Mouse (Mus musculus) testis, postnatal 14 days (tissue): ENCODE measurements around the gene Fate1.
"Not testable (repeated sequence)": the region's sequence is repeated elsewhere in the genome, so short reads cannot be mapped to it uniquely, and the experiment has no call there.

ENCODE experiments used
- DNase-seq: peaks from one replicate; pipeline ENCODE4 v3.0.0; 2021; ENCODE audit warnings: low spot score

The Fate1 gene

DNA sequence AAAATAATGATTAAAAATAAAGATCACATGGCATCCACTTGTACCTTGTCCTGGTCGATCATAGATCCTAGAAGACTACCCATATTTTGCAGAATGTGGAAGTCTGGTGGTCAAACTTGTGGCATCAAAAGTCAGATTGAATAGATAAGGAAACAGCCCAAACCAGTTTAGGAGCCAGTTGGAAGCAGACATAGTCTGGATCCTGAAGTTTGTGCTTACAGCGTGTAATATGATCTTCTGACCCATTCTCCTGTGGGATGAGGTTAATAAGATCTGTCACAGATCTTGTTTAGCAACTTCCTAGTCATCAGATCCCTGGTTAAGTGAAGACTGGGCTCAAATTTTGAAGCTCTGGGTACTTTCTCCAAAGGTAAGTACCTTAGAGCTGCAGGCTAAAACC, at the start of gene Fate1:
Gene Fate1 (plus strand): TSS at position 301 of the 400 bp plus-strand sequence.
- no peak for DNase-seq

GRCm38 (mm10) chrX:71946631-71947030, 26.2 kb upstream of the Fate1 start:
- DNase-seq, result no peak

GRCm38 (mm10) chrX:71958366-71958765, 14.4 kb upstream of the Fate1 start:
- DNase-seq, result no peak

DNA sequence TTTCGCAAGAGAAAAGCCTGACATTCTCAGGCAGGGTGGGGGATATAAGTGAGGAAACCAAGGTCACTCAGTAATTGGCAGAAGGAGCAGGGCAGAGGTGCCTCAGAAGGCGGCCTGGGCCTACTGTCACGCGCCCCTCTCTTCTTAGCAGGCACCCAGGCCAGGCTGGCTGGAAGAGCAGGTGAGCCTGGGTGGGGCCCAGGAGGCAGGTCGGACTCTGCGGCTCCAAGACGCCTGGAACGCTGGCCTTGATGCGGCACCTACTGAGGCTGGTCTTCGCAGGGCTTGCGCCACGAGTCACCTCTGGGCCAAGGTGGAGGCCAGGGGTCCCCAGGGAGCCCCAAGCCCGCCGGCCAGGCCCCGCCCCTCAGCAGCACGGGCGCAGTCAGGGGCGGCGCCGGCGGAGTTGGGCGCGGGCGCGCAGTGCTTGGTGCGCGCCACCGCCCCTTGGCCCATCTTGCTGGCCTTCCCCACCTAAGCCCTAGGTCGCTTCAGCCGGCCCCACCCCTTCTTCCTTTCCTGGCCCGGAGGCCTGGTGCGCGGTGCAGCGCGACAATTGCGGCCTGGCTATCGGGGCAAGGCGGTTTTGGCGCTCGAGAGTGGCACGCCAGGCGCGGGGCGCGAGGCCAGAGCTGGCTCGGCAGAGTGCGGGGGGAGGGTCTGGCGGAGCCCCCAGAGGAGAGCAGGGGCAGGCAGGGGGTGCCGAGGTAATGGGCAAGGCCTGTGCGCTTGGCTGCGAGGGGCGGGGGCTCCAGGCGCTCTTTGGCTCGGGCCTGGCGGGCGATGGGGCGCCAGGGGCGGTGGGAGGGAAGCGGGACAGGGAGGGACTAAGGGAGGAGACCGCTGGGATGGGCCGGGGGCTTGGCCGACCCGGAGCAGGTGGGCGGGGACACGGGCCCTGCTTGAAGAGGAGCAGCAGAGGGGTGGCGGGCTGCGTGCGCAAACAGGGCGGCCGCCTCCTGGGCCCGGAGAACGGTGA, 10.4 kb upstream of the Fate1 start, which contains the start of gene Prrg3:
Gene Prrg3 (plus strand): TSS at position 552 of the 979 bp plus-strand sequence.
- peak; percentile 63 for DNase-seq

DNA sequence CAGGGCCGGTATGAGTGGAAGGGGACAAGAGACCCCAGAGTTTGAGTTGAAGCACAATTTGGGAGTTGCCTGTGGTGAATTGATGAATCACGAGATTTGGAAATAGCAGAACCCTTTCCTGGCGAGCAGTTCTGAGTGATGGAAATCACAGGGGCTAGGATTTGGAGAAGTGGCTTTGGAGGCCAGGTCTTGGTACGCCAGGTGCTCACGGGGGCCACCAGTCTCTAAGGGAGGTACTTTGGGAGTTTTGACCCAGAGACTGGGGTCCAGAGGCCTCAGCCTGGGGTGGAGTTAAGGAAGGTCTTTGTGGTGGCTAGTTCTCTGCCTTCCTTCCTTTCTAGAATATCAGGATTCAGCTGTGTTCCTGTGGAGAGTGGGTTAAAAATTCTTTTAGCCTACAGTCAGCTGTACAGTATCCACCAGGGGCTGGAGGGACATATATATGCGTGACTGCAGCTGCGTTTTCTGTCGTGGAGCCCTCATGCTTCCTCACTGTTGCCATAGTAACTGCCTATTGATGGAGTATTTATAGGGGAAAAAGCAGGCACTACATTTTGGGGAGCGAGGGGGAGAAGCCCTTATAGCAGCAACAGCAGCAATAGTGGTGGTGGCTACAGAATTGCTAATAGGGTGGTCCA, 9.4 kb upstream of the Fate1 start:
- DNase-seq, result no peak

DNA sequence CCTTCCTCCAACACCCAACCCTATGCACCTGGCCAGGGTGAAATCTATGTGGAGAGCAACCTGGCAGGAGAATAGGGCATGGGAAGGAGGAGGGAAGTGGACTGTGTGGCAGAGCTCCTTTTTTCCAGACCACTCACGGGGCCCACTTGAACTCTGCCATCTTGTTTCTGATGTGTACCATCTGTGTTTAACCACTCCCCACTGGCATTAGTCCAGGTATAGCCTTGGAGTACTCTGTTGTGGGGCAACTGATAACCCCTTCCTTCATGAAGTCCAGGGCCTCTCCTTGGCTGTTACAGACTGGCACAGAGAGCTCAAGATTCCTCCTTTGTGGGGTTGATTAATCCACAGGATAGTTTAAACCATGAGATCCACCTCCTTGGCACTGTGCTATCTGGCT, 4.6 kb upstream of the Fate1 start:
- no peak for DNase-seq

DNA sequence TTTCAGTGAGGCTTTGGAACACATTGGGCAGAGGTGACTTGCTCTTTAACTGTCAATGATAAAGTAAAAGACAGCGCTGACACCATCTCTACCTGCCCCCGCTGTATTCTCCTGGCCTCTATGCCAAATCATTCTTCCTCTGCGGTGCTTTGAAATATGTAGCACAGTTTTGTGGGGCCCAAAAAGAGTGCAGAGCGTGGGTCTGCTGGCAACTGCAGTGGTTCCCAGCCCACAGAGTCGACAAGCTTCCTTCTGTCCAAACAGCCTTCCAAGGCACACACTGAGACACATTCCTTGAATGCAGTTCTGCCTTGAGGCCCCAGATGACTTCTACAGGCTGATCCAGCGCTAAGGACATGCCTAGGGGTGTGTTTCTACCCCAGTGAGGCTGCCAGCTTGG, 4.0 kb upstream of the Fate1 start:
- DNase-seq, result no peak

DNA sequence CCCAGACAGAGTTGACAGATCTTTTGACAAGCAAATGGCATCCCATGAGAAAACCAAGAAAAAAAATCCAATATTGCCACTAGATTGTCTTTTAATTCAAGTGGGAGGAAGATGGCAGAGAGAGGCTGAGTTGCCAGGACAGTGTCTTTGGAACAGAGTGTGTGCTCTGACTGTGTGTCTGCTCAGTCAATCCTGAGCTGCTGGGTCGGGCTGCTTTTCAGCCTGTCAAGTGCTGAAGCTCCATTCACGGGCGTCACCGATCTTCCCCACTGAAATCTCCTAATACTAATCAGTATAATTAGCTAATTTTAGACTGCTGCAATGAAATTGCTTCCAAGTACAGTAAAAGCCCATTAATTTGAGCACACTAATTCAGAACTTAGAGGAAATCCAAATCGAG, 1.5 kb upstream of the Fate1 start:
- no peak for DNase-seq

DNA sequence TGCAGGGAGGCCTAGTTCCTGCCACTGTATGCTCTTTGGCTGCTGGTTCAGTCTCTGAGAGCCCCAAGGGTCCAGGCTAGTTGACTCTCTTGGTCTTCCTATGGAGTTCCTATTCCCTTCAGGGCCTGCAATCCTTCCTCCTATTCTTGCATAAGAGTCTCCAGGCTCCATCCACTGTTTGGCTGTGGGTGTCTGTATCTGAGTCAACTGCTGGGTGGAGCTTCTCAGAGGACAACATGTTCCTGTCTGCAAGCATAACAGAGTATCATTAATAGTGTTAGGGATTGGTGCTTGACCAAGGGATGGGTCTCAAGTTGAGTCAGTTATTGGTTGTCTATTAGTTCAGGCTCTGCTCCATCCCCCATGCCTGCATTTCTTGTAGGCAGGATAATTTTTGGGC, 4.9 kb downstream of the Fate1 start:
- DNase-seq, result not testable (repeated sequence)

GRCm38 (mm10) chrX:71980443-71980842, 7.7 kb downstream of the Fate1 start:
- DNase-seq, result peak; percentile 7

DNA sequence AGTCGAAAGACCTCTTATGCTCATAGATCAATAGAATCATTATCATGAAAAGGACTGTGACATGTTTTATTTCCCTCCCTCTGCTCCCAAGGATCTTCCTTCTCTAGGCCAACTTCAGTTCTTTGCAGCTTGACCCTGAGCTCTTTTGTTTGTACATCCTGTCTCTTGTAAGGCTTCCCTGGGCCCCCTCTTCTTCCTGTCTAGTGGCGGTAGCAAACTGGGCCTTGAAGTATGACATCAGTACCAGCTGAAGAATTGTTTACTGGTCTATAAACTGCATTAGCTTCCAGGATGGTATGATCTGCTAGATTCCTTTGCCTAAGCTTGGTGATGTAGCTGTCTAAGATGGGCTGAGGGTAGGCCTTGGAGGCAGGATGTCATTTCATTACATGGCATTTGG, 8.5 kb downstream of the Fate1 start:
- DNase-seq, result no peak

GRCm38 (mm10) chrX:71983205-71983604, 10.4 kb downstream of the Fate1 start:
- no peak for DNase-seq

GRCm38 (mm10) chrX:71983775-71984174, 11.0 kb downstream of the Fate1 start:
- DNase-seq, result no peak

DNA sequence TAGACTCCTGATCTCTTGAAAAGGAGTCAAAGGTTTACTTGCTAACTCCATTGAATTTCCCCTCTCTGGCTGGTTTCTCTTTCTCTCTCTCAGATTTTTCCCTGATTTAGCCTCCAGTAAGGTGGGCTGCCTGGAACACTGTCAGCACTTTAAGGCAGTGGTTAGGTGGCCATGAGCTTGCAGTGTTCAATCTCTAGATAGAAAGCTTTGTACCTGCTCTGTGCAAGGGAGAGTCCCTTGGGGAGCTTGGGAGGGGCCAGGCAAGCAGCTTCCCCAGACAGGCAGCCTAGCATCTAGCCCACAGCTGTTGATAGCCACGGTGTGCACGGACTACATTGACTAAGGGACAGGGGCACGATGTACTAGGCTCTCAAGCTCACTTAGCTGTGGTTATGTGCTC, 18.8 kb downstream of the Fate1 start, which contains the start of gene Cnga2:
Gene Cnga2 (plus strand): TSS at position 301 of the 400 bp plus-strand sequence.
- no peak for DNase-seq

GRCm38 (mm10) chrX:71995972-71996371, 23.2 kb downstream of the Fate1 start:
- no peak for DNase-seq

DNA sequence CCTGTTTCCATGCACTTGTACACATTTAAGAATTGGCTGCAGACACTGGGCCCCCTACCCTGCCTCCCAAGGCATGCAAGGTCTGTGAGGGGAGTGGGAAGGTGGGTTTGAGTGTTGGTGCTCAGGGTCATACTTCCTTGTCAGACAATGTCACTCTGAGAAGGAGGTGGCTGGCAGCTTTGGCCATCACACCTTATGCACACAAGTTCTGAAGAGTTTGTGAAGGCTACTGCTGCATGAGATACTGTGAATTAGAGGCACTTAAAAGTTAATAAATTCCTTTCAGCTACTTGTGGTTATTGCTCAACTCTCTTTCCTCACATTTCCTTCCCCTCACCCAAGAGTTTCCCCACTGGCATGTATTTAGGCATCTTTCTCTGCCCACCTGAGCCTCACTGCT, 37.1 kb downstream of the Fate1 start:
- no peak for DNase-seq

- no peak for DNase-seq
Observed at GRCm38 (mm10) chrX:72012236-72012635, 39.5 kb downstream of the Fate1 start.

DNA sequence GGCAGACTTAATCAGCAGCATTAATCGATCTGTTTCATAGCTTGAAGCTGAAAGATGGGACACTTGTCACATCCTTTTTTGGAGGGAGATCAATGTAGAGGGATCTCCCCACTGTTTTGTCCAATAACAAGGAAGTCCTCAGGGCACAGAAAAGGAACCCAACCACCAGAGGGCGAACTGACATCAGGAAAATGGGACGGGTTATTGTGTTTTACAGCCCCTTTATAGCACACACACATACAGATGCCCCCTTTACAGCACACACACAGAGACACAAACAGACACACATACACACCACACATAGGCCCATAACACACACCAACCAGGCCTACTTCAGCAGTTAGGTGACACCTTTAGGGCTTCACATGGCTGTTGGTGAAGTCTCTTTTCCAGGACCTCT, 40.0 kb downstream of the Fate1 start:
- DNase-seq, result no peak

GRCm38 (mm10) chrX:72022241-72022640, 49.5 kb downstream of the Fate1 start:
- no peak for DNase-seq

DNA sequence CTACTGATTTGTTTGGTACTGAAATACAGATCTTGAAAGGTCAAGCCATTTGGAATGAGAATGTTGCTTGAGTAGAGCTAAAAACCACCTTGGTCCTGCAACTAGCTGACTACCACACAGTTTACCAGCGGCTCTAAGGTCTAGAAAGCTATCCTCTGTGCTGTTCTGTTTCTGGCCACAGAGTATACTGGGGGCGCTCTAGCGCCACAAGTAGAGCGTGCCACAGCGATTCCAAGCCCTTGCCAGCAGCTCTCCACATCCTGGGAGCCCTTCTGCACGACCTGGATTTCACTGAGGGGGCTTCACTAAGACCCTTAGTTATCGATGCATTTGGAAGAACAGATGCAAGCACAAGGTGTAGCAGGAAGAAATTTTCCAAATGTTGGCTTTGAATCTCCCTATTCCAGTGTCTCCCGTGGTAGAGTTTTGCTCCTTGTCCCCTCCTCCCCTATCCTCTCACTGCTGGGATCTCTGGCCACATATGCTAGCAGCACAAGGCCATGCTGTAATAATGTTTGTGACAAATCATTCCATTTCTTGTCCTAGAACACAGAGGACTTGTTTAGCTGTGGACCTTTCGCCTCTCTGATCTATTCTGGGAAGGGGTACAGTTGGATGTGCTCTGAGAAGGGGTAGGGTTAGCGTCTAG, 50.1 kb downstream of the Fate1 start:
- DNase-seq, result no peak

DNA sequence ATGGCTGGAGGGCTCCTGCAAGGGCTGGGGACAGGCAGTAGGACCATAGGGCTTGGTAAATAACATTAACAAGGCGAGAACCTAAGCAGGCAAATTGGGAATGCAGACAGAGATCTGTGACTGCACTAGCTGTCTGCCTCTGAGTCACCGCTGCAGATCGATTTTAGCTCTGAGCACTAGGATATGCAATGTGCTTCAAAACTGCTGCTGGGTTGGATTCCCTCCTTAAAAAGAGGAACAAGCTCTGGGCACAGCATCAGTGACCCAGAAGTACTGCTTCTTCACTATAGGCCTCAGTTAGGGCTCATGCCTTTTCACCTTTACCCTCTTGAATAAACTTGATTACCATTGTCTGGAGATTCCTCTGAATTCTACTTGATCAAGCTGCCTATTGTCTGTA, 50.8 kb downstream of the Fate1 start:
- DNase-seq, result no peak
